Mouse (Mus musculus) spleen, adult 18-20 months (tissue): ENCODE data around the gene Plppr2.

Source experiments
- DNase-seq, 2 experiments: peaks; one replicate each; pipeline ENCODE4 v3.0.0; 2022; ENCODE audit warnings: mixed read lengths in 2 of 2

The Plppr2 gene

DNA sequence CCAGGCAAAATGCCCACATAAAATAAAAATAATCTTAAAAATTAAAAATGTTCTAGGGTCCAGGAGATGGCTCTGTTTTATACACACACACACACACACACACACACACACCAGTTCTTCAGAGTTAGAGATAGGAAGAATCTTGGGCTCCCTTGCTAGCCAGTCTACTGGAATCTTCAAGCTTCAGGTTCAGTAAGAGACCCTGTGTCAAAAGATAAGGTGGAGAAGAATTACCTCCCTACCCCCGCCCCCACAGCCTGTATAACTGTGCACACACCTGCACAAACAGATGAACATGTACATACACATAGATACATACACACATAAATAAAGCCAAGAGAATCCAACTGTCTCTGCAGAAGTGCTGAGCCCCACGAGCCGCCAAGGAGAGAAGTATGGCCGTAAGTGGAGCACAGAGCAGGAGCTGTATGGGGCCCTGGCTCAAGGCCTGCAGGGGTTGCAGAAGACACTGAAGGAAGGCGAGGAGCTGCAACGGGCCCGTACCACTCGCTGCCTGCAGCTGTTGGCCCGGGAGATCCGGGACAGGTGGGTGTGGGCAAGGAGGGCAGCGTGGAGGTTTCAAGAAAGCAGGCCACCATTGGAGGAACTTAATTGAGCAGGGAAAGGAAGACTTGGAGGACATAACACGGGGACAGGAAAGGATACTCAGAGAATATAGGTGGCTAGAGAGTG lies 4.2 kb upstream of the Plppr2 start:
- no peak for DNase-seq

DNA sequence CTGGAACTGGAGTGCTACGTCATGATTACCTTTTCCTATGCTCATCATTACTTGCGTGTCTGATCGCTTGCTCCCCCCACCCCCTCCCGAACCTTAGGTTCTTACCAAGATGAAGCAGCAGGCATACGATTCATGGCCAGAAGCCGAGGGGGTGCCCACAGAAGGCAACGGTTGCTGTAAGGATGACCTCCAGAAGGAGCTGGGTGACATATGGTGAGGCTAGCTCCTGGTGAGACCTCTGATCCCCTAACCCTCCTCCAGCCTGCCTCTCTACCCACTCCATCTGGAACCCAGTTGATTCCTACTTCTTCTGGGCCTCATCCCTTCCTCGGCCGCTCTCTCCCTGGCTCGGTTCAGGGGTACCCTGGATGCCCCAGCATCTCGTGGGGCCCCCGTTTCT lies 2.8 kb upstream of the Plppr2 start:
- DNase-seq = no peak

GRCm38 (mm10) chr9:21935466-21936131 lies 1.2 kb upstream of the Plppr2 start:
- DNase-seq = no peak

GRCm38 (mm10) chr9:21937711-21938175 lies 910 bp downstream of the Plppr2 start:
- no peak for DNase-seq

GRCm38 (mm10) chr9:21938234-21938855 lies 1.5 kb downstream of the Plppr2 start:
- no peak for DNase-seq

GRCm38 (mm10) chr9:21943046-21943445 lies 6.2 kb downstream of the Plppr2 start:
- no peak for DNase-seq

GRCm38 (mm10) chr9:21943638-21944037 lies 6.8 kb downstream of the Plppr2 start:
- DNase-seq = no peak

DNA sequence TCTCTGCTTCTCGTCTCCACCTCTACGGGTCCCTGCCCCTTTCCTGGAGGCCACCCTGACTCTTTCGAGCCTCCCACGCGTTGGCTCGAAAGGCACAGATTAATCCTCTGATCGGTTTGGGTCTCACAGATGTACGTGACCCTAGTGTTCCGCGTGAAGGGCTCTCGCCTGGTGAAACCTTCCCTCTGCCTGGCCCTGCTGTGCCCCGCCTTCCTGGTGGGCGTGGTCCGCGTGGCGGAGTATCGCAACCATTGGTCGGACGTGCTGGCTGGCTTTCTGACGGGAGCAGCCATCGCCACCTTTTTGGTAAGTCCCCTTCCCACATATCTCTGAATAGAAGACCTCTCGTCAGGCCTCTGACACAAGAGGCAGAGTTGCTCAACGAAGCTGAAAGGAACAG lies 7.4 kb downstream of the Plppr2 start:
- no peak for DNase-seq

GRCm38 (mm10) chr9:21947540-21948130 lies 10.8 kb downstream of the Plppr2 start:
- DNase-seq = no peak

GRCm38 (mm10) chr9:21948146-21948545 lies 11.3 kb downstream of the Plppr2 start:
- no peak for DNase-seq

DNA sequence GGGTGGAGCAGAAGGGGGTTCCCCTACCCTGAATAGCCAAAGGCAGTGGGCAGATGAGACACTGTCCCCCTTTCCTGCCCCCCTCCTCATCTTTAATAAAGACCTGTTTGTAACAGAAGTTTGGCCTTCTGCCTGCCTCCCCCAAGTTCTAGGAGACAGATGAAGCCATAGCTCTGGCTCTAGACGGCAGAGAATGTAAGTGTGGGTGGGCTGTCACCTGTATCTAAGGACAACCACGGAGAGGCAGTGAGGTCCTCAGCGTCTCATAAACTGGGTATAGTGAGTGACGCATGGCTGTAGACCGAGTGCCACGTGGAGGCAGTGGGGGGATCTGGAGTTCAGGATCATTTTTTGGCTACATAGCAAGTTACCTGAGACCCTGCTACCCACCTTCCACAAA lies 12.0 kb downstream of the Plppr2 start:
- DNase-seq = no peak

GRCm38 (mm10) chr9:21950322-21950721 lies 13.5 kb downstream of the Plppr2 start:
- peak in 1 of 2 experiments; percentile 63 for DNase-seq

DNA sequence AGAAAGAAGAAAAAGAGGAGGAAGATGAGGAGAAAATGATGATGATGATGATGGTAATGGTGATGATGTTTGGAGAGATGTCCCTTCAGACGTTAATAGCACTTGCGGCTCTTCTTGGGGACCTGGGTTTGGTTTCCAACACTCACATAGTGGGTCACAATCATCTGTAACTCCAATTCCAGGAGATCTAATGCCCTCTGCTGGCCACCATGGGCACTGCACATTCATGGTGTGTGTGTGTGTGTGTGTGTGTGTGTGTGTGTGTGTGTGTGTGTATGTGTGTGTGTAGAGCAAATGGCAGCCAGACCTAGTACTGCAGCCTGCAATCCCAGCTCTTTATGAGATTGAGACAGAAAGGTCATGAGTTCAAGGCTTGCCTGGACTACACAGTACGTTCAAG lies 15.1 kb downstream of the Plppr2 start:
- no peak for DNase-seq

DNA sequence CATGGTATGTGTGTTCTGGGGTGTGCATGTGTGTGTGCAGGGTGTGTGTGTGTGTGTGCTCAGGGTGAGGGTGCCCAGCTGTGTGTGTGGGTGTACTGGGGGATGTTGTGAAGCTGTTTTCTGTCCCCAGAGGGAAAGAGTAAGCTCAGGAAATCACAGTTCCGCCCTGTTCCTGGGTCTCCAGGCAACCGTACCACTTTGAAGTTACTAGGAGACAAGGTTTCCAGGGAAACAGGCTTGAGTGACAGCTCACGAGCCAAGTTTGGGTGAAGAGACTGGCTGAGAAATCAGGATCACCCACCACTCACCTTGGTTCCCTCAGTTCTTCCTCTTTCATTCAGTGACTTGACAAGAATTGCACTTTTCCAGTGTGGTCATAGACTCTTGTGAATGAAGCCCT lies 16.8 kb downstream of the Plppr2 start:
- DNase-seq = no peak

DNA sequence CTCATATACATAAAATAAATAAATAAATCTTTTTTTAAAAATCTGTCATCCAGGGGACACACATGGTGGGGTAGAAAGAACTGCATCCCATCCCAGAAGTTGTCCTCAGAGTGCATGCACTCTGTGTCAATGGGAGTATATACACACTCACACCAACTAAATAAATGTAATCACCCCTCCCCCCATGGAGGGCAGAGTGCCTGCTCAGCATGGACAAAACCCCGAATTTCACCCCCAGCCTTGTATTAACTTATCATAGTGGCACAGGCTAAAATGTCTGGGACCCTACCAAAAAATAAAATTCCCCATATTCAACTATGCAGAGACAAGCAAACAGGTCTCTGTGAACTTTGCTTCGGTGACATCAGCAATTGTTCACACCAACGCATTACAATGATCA lies 17.8 kb downstream of the Plppr2 start:
- no peak for DNase-seq

DNA sequence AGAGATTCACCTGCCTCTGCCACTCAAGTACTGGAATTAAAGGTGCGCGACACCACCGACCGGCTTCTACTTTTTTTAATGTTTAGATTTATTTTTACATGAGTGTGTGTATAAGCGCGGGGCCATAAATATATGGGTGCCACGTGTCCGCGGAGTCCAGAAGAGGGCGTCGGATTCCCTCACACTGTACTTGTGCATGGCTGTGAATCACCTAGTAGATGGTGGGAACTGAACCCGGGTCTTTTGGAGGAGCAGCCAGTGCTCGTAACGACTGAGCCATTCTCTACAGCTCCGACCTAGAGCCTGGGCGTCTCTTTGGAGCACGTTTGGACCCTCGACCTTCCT lies 18.4 kb downstream of the Plppr2 start:
- DNase-seq = no peak

GRCm38 (mm10) chr9:21955570-21956281 lies 18.9 kb downstream of the Plppr2 start, which contains the start of gene Swsap1:
Gene Swsap1 (plus strand): TSS chr9:21955755.
- DNase-seq = peak; percentile 96 to 97

- DNase-seq = no peak
These were observed 21.5 kb downstream of the Plppr2 start for GRCm38 (mm10) chr9:21958372-21958771.

DNA sequence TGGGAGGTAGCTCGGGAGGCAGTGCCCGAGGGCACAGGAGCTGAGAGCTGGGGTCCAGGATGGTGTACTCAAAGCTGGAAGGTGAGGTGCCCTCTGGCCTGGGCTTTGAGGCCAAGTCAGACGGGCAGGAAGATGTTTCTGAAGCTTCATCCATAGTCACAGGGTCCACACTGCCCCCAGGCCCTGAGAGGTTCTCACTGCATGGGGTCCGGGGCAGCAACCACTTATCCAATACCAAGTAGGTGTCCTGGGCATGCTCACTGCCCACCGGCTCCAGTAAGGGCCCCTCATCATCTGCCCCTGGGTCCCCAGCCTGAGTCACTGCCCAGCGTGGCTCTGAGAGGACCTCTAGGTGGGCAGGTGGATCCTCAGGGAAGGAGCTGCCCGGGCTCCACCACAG lies 22.4 kb downstream of the Plppr2 start:
- DNase-seq = no peak

DNA sequence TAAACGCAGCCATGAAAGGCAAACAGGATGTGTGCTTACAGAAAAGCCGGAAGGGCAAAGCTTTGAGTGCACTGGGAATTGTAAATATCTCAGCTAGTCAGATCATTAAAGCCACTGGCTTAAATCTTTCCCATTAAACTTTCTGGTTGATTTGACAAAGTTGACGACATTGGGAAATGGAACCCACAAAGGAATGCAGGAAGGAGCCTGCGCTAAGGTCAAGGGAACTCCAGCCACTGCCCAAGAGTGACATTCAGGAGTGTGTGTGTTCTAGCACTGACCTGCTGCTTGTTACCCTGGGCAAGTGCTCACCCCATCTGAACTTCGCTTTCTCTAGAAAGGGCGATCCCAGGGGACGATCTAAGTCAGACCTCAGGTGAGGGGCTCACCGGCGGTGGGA lies 23.3 kb downstream of the Plppr2 start:
- no peak for DNase-seq

GRCm38 (mm10) chr9:21960558-21961208 lies 23.9 kb downstream of the Plppr2 start:
- no peak for DNase-seq

DNA sequence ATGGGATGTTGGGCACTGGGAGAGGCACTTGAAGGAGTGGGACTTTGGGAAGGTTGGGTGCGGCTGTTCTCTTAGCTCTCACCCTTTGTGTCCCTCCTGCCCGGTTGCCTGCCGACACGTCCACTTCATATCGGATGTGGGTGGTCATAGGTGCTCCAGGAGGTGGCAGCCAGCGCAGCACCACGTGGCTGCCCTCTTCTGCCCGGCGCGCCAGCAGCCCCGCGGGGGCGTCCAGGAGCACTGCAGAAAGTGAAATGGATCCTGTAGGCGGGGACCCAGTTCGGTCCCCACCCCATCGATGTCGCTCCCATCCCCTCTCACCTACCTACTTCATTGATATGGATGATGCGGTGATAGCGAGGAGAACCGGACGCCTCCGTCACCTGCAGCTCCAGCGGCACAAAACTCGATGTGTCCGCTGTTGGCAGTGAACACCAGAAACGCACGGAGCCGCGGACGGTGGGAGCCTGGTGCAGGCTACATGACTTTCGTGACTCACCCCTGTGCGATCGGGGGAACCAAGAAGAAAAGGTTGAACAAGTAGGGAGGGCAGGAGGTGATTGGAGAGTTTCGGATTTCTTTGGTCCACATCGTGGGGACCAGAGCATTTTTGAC lies 24.6 kb downstream of the Plppr2 start:
- DNase-seq = no peak
